Mouse (Mus musculus): ENCODE measurements around the gene Tedc1.

DNA sequence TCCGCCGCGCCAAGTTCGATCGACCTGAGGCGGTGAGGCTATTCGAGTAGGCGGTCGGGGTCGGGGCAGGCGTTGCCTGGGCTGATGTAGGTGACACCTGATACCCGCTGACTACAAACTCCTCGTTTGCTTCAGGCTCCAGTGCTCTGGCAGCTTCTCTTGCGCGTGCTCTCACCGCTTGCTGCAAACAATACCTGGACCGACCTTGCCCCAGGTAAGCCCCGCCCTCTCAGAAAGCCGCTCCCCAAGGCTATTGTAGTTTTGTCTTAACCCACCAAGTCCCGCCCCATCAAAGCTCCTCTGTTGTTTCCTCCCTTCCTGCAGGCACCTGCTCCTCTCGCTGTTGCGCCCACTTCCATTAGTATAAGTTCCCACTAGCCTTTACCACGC is 314 bp downstream of the Tedc1 start:
- TF ChIP-seq CTCF (IDR thresholded peaks at IDR 0.05; ENCODE audit: extremely low read depth, insufficient read depth, low read length) (no peak), POLR2A (IDR thresholded peaks at IDR 0.05; ENCODE audit: extremely low read depth, insufficient read depth, low read length) (no peak)

All from cortical plate, adult 2 months (tissue).